Mouse (Mus musculus): ENCODE results near the gene Ankrd13d. TPM values are rescaled to one million over a fixed set of nuclear protein-coding genes. Genes with fewer than 3 reads are reported as not detected.

Gene Ankrd13d
- polyA plus RNA-seq, 1 experiment from 2014 or later, result 4.2 TPM

DNA sequence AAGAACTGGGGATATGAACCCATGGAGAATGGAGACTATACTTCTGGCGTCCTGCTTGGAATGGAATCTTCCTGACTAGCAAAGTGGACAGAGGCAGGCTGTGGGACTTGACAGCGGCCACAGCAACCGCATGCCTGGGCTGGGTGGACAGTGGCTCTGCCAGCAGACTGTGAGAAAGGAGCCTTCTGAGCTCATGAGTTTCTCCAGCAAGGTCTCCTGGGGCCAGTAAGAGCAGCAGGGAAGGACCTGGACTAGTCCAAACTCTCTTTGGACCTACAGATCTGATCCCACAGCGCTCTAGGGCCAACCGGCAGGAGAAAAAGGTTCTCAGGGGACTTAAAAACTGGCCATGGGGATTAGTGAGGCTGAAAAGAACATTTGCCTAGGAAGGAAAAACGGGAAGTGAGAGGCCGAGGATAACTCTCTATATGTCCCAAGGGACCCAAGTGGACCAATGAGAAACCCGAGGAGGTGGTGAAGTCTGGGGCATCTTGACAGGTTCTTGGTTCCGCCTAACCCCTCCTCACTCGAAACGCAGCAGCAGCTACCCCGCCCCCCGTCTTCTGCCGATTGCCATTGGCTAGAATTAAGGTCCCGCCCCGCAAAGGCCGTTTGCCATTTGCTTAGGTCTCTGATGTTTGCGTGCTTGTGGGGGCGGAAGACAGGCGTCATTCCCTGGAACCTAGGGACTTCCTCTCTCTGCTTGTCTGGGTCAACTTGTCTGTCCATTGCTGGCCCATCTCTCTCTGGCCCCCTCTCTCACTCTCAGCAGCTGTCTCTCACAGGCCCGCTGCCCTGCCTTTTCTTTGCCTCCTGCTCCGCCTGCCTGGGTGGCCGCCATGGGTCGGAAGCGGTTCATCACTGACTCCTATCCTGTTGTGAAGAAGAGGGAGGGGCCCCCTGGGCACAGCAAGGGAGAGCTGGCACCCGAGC is 51.4 kb downstream of the Ankrd13d start, which contains the start of gene Pold4:
Pold4 (plus strand) TSS at position 647 of the 933 bp plus-strand sequence.
- Histone ChIP-seq H3K9ac (peak within 1 kb of the TSS; percentile 40), H3K36me3 (no peaks in the 10 kb centered on the region), H3K27me3 (peaks cover 14% of the 10 kb centered on the region; the same call in 1 of the 2 replicates), H3K4me1 (peaks cover 25% of the 10 kb centered on the region), H3K4me2 (peak within 1 kb of the TSS; percentile 71), H3K27ac (peak within 1 kb of the TSS; percentile 87), H3K9me3 (no peaks in the 10 kb centered on the region), H3K4me3 (peak within 1 kb of the TSS; percentile 52)
- 10% methylated on average over 26 of the region's 26 CpGs for WGBS
- ATAC-seq (ENCODE audit: borderline replicate concordance, extremely low read depth, low FRiP score, low TSS enrichment), result peak; percentile 92

DNA sequence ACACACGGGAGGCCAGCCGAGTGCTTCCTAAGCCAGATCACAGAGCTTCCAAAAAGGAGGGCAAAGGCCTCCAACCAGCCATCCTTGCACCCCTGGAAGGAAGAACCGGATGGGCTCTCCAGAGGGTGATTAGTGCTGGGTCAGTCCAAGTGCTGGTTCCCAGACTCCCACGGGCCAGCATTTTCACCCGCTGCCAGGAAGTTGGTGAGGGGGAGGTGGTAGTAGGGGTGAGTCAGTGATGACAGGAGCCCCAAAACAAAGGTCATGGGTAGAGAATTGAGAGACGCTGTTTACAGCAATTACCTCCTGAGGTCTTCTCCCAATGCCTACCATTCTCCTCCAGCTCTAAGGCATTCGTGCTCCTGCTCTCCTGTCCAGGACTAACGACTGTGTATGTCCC is 52.5 kb downstream of the Ankrd13d start:
- Histone ChIP-seq H3K4me2 (no peak overlapping the region), H3K4me3 (no peak overlapping the region), H3K27ac (no peak overlapping the region), H3K36me3 (no peaks in the 10 kb centered on the region), H3K27me3 (peaks cover 14% of the 10 kb centered on the region; the same call in 1 of the 2 replicates), H3K9ac (no peak overlapping the region), H3K4me1 (peaks cover 25% of the 10 kb centered on the region), H3K9me3 (no peaks in the 10 kb centered on the region)
- ATAC-seq (ENCODE audit: borderline replicate concordance, extremely low read depth, low FRiP score, low TSS enrichment), result no peak
- WGBS, result 67% methylated on average over 8 of the region's 8 CpGs

DNA sequence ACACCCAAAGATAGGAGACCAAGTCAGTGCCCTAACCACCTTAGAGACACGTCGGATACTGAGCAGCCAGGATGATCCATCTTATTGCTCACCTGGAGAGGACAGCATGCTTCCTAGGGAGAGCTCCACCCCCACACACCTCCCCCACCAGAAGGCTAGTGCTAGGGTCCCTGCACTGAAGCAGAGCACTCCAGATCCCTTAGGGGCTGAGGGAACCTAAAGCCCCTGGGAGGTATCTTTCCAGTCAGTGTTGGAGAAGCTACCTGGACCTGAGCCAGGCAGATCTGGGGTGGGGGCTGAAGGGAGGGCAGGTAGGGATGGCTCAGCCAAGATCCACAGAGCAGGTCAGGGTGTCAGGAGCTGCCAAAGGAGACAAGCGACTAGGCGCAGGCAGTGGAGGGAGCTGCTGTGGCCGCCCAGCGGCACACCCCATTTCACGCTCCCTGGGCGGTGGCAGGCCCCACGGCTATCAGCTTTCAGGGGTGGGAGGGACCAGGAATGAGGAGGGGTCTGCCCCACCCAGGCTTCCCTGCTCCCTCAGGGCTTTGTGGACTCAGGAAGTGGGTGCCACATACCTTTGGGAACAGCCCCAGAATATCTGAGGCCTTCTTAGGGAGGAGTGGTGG is 53.4 kb downstream of the Ankrd13d start:
- no peaks in the 10 kb centered on the region for H3K36me3 ChIP-seq
- no peak overlapping the region for H3K4me3 ChIP-seq
- no peak overlapping the region for H3K9ac ChIP-seq
- peaks cover 25% of the 10 kb centered on the region for H3K4me1 ChIP-seq
- ATAC-seq (ENCODE audit: borderline replicate concordance, extremely low read depth, low FRiP score, low TSS enrichment), result no peak; the same call in 1 of the 2 replicates
- H3K4me2 ChIP-seq, result no peak overlapping the region
- 31% methylated on average over 9 of the region's 9 CpGs for WGBS
- H3K27me3 ChIP-seq, result peaks cover 14% of the 10 kb centered on the region; the same call in 1 of the 2 replicates
- H3K9me3 ChIP-seq, result no peaks in the 10 kb centered on the region
- no peak overlapping the region for H3K27ac ChIP-seq

DNA sequence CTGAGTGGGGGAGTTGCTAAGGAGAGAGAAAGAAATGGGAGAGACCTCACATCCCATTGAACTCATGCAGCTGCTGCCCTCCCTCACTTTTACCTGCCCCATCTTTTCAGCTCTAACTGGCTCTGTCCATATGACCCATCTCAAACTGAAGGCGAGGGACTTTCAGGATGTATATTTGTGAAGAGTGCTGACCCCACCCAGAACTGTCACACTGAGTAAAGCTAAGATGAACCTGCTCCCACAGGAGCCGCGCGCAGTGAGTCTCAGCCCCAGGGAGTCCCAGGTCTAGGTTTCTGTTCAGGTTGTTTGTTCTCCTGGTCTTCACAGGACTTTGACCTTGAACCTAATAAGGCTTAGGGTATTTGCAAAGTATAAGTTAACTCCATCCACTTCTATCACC is 54.0 kb downstream of the Ankrd13d start:
- H3K36me3 ChIP-seq, result no peaks in the 10 kb centered on the region
- H3K27me3 ChIP-seq, result peaks cover 14% of the 10 kb centered on the region; the same call in 1 of the 2 replicates
- no peaks in the 10 kb centered on the region for H3K9me3 ChIP-seq
- 64% methylated on average over 4 of the region's 4 CpGs for WGBS
- H3K4me3 ChIP-seq, result no peak overlapping the region
- no peak overlapping the region for H3K27ac ChIP-seq
- no peak overlapping the region for H3K9ac ChIP-seq
- H3K4me2 ChIP-seq, result no peak overlapping the region
- ATAC-seq (ENCODE audit: borderline replicate concordance, extremely low read depth, low FRiP score, low TSS enrichment), result no peak
- peaks cover 25% of the 10 kb centered on the region for H3K4me1 ChIP-seq

DNA sequence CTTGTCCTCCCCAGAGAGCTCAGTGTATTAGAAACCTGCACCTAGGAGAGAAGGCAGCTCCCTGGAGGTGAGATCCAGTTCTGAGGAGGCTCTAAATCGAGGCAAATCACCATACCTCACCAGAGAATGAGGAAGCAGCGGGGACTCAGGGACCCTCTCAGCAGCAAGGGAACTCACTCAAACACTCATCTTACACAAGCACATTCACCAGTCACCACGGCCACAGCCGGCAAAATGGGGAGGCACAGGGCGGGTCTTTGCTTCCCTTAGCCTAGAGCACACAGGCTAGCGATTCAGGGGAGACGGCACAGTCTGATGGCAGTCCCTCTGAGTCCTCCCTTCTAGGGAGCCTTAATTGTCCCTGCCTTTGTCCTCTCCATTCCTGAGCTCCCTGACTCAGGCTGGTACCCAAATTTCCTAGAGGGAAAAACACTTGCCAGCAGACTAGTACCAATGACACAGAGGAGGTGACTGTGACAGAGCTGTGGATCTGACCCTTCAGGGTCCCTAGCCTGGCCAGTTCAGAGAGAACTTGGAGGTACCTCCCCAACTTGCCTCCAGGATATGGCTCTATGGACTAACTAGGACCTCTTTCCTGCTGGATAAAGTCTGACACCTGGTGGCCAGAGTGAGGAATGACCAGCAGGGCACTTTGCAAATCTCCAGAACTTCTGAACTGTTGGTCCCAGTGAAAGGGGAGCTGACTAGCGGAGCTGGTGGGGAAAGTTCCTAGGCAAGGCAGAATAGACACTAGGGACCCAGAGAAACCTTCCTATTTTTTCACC is 54.9 kb downstream of the Ankrd13d start:
- H3K9me3 ChIP-seq, result no peaks in the 10 kb centered on the region
- H3K9ac ChIP-seq, result no peak overlapping the region
- H3K27me3 ChIP-seq, result peaks cover 14% of the 10 kb centered on the region; the same call in 1 of the 2 replicates
- H3K4me3 ChIP-seq, result no peak overlapping the region
- H3K27ac ChIP-seq, result 0 out of 2 replicates have a peak overlapping the region, but pooled peaks have one; percentile 18
- WGBS, result 9% methylated on average over 8 of the region's 8 CpGs
- ATAC-seq (ENCODE audit: borderline replicate concordance, extremely low read depth, low FRiP score, low TSS enrichment), result no peak
- H3K4me2 ChIP-seq, result no peak overlapping the region
- no peaks in the 10 kb centered on the region for H3K36me3 ChIP-seq
- peaks cover 25% of the 10 kb centered on the region for H3K4me1 ChIP-seq

DNA sequence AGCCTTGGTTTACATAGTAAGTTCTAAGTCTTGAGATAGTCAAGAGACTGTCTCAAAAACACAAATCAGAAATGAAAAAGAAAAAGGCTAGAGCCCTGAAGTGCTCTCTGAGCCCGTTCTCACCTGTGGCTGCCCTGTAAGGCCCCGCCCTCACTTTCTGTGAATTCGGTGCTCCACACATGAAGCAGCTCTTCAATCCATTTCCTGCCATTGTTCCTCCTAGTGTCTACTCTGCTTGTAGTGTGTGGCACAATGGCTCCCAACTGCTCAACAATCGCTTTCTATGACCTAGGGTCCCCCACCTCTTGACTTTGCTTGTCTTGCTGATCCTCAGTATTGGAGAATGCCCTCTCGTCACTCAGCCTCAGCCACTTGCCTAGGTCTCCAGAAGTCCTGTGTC is 55.5 kb downstream of the Ankrd13d start:
- H3K36me3 ChIP-seq, result no peaks in the 10 kb centered on the region
- peaks cover 14% of the 10 kb centered on the region; the same call in 1 of the 2 replicates for H3K27me3 ChIP-seq
- H3K4me3 ChIP-seq, result no peak overlapping the region
- no peak overlapping the region for H3K4me2 ChIP-seq
- no peaks in the 10 kb centered on the region for H3K9me3 ChIP-seq
- 0 out of 2 replicates have a peak overlapping the region, but pooled peaks have one; percentile 18 for H3K27ac ChIP-seq
- no peak for ATAC-seq (ENCODE audit: borderline replicate concordance, extremely low read depth, low FRiP score, low TSS enrichment)
- 57% methylated on average over 5 of the region's 5 CpGs for WGBS
- peaks cover 23% of the 10 kb centered on the region for H3K4me1 ChIP-seq
- no peak overlapping the region for H3K9ac ChIP-seq

DNA sequence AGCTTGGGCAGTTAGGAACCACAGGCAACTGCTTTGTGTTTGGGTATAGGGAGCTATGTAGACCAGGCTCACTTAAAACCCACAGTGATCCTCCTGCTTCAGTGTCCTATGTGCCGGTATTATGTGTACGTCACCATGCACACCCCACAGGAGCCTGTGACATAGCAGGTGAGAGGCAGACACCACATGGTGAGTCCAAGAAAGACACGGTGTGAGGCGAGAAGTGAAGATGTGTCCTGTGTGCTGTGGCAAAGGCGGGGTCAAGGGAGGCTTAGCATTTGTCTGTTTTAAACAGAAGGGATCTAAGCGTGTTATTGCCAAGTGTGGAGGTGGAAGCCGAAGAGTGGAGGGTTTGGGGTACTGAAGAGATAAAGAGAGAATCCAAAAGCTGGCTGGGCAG is 56.2 kb downstream of the Ankrd13d start:
- Histone ChIP-seq H3K9ac (no peak overlapping the region), H3K4me1 (peaks cover 26% of the 10 kb centered on the region)

DNA sequence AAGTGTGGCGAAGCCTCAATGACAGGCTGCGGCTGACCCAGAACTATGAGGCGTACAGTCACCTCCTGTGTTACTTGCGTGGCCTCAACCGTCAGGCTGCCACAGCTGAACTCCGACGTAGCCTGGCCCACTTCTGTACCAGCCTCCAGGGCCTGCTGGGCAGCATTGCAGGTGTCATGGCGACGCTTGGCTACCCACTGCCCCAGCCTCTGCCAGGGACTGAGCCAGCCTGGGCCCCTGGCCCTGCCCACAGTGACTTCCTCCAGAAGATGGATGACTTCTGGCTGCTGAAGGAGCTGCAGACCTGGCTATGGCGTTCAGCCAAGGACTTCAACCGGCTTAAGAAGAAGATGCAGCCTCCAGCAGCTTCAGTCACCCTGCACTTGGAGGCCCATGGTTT is 60.8 kb downstream of the Ankrd13d start:
- ATAC-seq (ENCODE audit: borderline replicate concordance, extremely low read depth, low FRiP score, low TSS enrichment), result no peak
- no peak overlapping the region for H3K4me3 ChIP-seq
- WGBS, result 55% methylated on average over 11 of the region's 11 CpGs
- H3K36me3 ChIP-seq, result no peaks in the 10 kb centered on the region
- H3K9ac ChIP-seq, result no peak overlapping the region
- no peak overlapping the region for H3K4me2 ChIP-seq
- H3K27ac ChIP-seq, result 0 out of 2 replicates have a peak overlapping the region, but pooled peaks have one; percentile 58
- no peaks in the 10 kb centered on the region for H3K27me3 ChIP-seq
- H3K4me1 ChIP-seq, result peaks cover 43% of the 10 kb centered on the region
- no peaks in the 10 kb centered on the region for H3K9me3 ChIP-seq

More for the DNA sequence above, 56.2 kb downstream of the Ankrd13d start:
- Histone ChIP-seq H3K9me3 (no peaks in the 10 kb centered on the region), H3K27ac (no peak overlapping the region), H3K36me3 (no peaks in the 10 kb centered on the region), H3K4me3 (no peak overlapping the region), H3K4me2 (no peak overlapping the region), H3K27me3 (peaks cover 14% of the 10 kb centered on the region; the same call in 1 of the 2 replicates)
- ATAC-seq (ENCODE audit: borderline replicate concordance, extremely low read depth, low FRiP score, low TSS enrichment), result no peak
- 83% methylated on average over 7 of the region's 7 CpGs for WGBS

DNA sequence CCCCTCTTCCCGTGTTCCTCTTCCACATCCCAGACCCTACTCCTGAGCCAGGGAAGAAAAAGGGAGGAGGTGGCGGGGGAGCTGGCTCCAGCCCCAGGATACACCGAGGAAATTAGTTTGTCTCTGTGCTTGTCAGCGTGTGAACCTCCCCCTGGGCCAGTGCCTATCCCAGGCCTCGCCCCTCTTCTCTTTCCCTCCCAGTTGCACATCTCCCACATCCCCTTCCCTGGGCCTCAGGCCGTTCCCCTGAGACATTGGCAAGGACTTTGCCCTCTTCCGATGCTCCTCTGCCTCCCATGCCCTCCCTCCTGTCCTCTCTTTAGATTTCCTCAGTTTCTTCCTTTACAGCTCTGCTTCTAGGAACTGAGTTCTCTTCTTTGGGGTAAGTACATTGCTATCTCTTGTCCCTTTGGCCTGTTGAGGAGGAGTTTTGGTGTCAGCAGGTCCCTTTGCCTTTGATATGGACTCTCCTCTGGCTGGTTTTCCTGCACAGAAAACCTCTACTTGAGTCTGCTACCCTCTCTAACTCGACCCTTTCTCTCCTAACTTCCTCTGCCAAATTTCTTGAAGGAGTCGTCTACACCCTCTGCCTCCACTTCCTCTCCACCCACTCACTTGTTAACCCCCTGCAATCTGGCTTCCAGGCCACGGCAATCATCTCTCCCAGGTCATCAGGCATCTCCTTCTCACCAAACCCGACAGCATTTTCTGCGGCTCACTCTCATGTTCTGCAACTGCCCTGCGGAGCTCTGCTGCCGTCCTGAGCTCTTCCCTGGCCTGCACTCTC is 61.8 kb downstream of the Ankrd13d start:
- Histone ChIP-seq H3K4me2 (peak overlapping the region; percentile 25), H3K4me1 (peaks cover 52% of the 10 kb centered on the region), H3K27me3 (no peaks in the 10 kb centered on the region), H3K27ac (peak overlapping the region; percentile 58), H3K4me3 (no peak overlapping the region), H3K9ac (no peak overlapping the region; the same call in 1 of the 2 replicates), H3K36me3 (no peaks in the 10 kb centered on the region), H3K9me3 (no peaks in the 10 kb centered on the region)
- ATAC-seq (ENCODE audit: borderline replicate concordance, extremely low read depth, low FRiP score, low TSS enrichment), result peak; percentile 32; the same call in 1 of the 2 replicates
- WGBS, result 25% methylated on average over 14 of the region's 14 CpGs

DNA sequence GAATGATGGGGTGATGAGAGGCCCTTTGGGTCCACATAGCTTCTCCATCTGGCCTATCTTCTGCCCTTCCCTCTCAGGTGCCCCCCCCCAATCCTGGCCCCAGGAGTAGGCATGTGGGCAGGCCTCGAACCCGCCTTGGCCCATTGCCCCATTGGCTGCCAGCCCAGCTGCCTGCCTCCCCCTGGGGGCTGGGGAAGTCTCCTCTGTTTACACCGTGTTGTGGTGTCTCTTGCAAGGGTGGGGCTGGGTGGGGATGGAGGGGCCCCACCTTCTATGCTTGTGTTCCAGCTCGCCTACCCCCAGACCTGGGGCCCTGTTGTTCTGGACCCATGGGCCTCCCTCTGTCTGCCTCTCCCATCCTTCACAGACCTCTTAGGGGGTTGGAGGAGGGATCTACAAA is 62.5 kb downstream of the Ankrd13d start:
- H3K36me3 ChIP-seq, result no peaks in the 10 kb centered on the region
- no peak overlapping the region for H3K9ac ChIP-seq
- peak overlapping the region; percentile 25 for H3K4me2 ChIP-seq
- ATAC-seq (ENCODE audit: borderline replicate concordance, extremely low read depth, low FRiP score, low TSS enrichment), result 0 out of 2 replicates have a peak, but pooled peaks have one; percentile 6
- H3K4me1 ChIP-seq, result peaks cover 60% of the 10 kb centered on the region
- H3K27me3 ChIP-seq, result no peaks in the 10 kb centered on the region
- H3K4me3 ChIP-seq, result no peak overlapping the region
- 43% methylated on average over 4 of the region's 4 CpGs for WGBS
- peak overlapping the region; percentile 58 for H3K27ac ChIP-seq
- H3K9me3 ChIP-seq, result no peaks in the 10 kb centered on the region
